Mouse (Mus musculus): ENCODE measurements at regions not wholly inside any gene's neighbourhood (a gene's known extent, or its start where the extent isn't known, plus 50 kb on each side); places are given as distances from the start of the nearest gene placed in this dataset.
"Not testable (repeated sequence)": the region's sequence is repeated elsewhere in the genome, so short reads cannot be mapped to it uniquely, and the experiment has no call there.

DNA sequence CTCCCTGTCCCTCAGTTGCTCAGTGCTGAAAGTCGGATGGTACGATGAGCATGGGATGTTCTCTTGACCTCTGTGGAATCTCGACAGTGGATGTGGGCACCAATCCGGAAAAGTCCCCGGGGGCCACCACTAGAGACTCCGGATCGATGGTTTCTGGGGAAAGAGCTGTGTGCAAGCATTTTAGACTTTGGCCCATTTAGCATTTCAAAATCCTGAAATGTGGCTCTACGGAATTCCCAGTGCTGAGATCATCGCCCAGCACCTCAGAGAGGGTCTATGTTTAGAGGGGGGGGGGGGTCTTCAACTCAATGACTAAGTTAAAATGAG is 68.6 kb downstream of the Tomm20 start:
- no peak for DNase-seq (ENCODE audit: low spot score)

DNA sequence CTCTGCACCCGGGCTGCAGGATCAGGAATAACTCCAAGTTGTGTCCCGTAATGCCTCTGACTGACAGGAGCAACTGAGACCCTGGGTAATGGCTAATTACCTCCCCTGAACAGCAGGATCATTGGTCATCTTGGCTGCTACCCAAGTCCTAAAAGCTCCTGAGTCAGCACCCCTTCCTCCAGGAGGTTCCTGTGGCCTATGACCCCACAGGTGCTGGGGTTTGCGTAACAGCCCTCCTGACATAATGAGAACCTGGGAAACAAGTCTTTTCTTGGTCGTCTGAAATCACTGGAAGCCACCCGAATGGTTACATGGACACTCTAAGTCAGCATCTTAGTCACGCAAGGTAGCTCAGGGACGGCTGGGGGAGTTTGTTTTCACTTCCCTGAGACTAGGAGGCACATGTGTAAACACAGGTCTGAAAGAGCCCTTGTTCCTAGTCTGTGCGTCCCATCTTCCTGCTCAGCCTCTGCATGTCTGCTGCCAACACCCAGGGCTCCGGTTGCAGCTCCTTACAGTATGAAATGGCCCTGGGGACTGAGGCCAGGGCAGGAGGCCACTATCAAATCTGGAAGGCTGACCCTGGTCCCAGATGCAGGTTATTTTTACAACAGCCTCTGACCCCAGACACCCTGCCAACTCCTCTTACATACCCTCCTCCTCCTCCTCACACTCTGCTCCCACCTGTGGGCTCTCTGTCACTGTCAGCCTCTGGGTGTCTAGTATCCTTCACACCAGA is 69.2 kb downstream of the Tomm20 start:
- DNase-seq (ENCODE audit: low spot score) = no peak

DNA sequence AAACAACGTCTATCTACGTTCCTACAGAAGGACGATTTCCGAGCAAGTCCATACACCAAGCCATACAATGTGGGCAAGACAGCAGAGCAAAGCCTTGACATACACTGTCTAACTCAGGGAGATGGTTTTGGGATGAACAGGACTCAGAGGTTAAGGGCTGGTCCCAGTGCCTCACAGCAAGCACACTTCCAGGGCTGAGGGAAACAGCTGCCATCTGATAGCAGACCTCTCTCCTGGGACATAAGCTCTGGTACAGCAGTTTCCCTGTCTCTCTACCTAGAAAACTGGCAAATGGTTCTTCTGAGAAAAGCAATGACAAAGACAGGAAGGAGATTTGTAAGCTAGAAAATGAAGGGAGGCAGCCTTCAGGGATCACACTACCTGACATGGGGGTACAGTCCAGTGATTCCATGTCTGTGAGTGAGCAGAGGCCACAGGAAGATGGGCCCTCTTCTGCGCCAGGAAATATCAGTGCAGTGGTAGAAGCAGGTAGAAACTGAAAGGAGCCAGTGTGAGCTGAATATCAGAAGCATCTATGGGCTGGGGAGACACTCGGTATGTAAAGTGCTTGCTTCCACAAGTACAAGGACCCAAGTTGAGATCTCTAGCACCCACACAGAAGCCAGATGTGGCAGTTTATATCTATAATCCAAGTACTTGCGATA is 70.0 kb downstream of the Tomm20 start:
- no peak for DNase-seq (ENCODE audit: low spot score)

DNA sequence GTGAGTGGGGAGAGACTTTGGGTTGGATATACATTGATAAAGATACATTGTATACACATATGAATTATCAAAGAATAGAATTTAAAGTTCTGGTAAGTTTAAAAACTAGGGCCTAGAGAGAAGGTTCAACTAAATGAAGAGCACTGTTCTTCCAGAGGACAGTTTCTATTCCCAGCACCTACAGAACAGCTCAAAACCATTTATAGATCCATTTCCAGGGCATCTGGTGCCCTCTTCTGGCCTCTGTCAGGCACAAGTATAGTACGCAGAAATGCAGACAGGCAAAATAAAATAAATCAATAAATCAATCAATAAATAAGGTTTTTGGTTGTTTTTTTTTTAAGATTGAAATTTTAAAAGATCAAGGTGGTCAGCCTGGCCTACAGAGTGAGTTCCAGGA is 70.8 kb downstream of the Tomm20 start:
- no peak for DNase-seq (ENCODE audit: low spot score)

DNA sequence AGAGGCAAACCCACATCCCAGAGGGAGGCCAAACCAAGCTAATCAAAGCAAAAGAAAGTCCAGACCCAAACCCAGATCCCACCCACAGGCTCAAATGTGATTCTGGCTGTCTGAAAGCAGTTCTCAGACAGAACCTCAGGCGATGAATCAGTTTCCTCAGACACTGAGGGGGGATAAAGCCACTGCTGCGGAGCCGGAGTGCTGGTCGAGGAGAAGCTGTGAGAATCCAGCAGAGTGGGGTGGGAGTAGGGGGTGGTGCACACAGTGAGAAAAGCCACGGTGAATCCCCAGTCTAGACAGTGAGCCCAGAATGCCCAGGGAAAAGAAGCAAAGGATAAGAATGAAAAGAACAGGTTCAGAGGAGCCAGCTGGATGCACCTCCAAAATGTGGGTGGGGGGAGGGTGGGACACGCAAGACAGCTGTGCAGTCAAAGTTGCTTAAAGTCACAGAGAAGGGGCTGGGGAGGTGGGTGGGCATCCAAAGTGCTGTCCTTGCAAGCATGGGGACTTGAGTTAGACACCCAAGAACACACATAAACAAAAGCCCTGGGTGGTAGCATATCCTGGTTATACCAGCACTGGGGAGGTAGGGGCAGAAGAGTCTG is 71.4 kb downstream of the Tomm20 start:
- no peak for DNase-seq (ENCODE audit: low spot score)

DNA sequence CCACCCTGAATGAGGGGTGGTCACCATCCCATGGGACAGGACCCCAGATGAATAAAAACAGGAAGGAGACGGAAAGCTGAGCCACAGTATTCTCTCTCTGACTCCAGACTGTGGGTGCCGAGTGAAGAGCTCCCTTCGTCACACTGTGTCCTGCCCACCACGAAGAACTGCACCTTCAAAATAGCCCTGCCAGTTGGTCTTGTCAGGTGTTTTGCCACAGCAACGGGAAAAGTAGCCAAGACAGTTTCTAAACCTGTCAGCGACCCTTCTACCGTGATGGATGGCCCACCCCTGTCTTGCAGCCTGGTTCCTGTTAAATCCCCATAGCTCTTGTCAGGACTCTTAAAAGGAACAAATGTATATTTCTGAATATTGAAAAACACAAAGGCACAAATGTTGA is 72.3 kb downstream of the Tomm20 start:
- DNase-seq (ENCODE audit: low spot score) = no peak

DNA sequence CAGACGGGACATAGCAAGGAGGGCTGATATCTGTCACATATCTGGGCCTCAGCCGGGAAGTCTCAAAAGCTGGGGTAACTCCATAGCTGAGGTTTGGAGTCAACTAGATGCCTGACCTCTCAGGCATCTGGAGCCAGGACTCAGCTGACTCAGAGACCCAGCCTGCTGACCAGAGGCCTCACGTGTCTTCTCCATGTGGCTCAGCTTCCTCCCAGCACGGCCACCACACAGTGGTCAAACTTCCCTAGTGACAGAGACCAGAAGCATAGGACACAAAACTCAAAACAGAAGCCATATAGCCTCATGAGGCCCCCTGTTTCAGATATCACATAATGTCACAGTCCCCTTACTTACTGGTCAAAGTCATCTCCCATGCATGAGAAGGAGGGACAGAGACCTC is 73.1 kb downstream of the Tomm20 start:
- no peak for DNase-seq (ENCODE audit: low spot score)

DNA sequence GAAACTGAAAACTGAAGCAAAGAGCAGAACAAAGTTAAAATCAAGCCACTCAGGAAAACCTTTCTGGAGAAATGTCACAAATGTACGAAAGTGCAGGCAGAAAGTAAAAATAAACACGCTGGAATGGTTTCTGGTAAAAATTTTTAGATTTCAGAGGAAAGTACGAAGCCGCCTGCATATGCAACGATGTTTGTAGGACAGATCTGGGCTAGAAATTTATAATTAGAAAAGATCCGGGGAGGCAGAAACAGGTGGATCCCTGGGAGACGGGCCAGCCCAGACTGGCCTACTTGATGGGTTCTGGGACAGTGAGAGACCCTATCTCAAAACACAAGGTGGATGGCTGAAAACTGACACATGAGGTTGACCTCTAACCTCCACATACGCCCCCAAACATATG is 73.5 kb downstream of the Tomm20 start:
- DNase-seq (ENCODE audit: low spot score) = no peak

DNA sequence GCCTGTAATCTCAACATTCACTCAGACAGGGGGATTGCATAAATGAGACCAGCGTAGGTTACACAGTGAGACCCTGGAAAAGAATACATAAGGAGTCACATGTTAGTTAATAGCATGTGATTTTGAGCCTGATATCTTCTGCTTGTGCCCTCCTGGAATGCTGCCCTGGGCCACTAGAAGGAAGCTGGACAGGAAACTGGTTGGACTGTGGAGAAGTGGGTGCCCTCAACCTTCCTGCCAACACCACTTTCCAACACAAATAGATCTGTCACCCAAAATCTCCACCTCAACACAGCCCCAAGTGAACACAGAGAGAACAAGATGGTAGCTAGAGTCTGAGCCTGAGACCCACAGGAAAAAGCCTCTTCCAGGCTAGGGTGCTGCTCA is 76.2 kb downstream of the Tomm20 start:
- DNase-seq (ENCODE audit: low spot score) = no peak

DNA sequence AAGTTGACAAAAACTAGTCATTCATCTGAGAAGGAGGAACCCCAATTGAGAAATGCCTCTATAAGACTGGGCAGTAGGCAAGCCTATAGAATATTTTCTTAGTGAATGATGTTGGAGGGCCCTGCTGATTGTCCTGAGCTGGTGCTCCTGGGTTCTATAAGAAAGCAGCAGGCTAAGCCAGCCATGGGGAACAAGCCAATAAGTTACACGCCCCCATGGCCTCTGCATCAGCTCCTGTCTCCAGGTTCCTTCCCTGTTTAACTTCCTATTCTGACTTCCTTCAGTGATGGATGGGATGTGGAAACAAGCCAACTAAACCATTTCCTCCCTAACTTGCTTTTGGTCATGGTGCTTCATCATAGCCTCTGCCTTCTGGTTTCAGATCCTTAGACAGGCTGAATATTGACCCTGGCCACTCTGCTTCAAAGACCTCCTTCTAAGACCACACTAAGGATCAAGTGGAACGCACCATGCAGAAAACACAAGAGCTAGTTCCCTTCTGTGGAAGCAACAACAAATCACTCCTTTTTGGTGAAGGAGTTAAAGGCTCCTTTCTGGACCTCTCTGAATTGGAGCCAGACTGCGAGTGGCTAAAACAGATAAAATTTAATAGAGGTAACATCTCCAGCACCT is 76.7 kb downstream of the Tomm20 start:
- no peak for DNase-seq (ENCODE audit: low spot score)

DNA sequence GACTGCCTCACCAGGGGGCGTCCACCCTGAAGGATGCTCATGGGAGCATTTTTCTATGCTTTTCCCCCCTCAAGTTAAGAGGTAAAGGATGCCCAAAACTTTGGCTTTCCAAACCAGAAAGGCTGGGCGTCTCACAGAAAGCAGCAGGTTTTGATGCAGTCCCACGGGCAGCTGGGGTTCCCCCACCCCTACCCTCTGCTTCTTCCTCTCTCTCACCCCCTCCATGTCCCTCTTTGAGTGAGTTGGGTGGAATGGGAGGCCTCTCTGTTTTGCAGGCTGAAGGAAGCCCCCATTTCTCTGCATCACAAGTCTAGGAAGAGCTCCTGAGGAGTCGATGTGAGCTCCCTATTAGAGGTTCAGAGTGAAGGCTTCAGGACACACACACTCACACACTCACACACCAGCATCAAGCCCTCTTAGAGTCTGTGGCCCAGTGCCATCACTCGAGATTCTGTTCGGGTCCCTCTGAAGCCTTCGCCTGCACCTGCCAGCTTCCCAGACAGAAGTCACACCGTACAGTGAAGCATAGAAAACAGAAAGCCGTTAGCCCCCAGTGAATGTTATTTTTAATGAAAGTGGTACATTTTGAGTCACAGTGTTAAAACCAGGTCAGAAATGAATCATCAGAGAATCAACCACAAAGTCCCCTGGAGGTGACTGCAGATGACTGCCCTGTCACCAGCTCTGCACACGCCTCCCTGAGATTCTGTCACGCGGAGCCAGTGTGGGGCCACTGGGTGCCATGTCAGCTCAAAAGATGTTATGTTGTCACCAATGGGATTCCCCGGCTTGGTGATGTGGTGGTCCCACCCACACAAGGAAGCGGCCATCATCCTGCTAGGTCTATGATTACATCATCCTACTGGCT is 78.3 kb downstream of the Tomm20 start:
- no peak for DNase-seq (ENCODE audit: low spot score)

DNA sequence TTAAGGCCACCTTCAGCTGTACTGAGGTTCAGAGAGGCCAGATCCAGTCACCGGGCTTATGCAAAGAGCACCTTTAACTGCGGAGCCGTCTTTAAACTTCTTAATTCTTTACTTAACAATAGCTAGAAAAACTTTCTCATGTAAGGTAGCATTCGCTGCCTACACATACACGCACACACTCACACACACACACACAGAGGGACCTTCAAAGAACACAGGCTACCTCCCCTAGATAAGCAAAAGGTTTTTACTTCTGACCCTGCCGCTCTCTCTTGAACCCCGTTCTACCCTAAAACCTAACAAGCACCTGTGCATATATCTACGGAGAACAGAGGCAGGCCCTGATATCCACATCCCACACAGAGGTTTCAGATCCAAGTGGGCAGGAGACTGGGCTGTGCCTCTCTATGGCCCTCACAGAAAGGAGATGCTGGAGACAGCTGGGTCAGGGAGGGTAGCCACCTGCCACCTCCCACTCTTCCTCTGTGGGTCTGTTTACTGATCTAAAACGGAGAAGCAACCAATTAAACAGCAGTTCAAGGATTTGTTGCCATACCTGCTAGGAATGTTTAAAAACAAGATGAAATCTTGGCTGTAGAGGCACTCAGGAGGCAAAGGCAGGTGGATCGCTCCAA is 81.2 kb downstream of the Tomm20 start:
- DNase-seq (ENCODE audit: low spot score) = no peak

DNA sequence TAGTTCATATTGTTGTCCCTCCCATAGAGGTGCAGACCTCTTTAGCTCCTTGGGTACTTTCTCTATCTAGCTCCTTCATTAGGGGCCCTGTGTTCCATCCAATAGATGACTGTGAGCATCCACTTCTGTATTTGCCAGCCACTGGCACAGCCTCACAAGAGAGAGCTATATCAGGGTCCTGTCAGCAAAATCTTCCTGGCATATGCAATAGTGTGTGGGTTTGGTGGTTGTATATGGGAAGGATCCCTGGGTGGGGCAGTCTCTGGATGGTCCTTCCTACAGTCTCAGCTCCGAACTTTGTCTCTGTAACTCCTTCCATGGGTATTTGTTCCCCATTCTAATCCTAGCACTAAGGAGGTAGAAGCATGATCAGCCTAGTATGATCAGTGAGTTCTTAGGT is 82.0 kb downstream of the Tomm20 start:
- not testable (repeated sequence) for DNase-seq (ENCODE audit: low spot score)

DNA sequence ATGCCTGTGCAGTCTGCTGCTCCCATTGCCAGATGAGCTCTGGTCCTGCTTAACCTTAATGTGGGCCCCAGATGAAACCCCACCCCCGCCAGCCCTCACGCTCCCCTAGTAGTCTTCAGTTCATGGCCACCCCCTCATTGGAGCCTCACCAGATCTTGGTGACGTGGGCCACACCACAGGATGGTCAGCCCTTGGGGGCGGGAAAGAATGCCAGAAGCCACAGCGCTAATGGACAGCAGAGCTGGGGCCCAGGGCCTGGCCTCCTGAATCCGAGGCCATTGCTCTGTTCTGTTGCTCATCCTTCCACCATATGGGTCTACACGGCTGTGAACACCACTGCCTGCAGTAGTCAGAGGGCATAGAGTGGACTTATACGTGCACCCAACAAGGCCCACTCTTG is 83.9 kb downstream of the Tomm20 start:
- DNase-seq (ENCODE audit: low spot score) = no peak

DNA sequence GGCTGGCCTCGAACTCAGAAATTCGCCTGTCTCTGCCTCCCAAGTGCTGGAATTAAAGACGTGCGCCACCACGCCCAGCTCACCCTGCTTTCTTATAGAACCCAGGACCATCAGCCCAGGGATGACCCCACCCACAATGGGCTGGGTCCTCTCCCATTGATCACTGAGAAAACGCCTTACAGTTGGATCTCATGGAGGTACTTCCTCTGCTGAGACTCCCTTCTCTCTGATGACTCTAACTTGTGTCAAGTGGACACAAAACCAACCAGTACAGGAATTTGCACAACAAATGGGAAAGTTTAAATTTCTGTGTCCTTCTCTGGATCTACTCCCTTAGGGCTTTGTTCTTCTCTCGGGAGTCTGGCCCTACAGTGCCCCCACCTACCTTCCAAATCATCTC is 85.0 kb downstream of the Tomm20 start:
- DNase-seq (ENCODE audit: low spot score) = no peak

DNA sequence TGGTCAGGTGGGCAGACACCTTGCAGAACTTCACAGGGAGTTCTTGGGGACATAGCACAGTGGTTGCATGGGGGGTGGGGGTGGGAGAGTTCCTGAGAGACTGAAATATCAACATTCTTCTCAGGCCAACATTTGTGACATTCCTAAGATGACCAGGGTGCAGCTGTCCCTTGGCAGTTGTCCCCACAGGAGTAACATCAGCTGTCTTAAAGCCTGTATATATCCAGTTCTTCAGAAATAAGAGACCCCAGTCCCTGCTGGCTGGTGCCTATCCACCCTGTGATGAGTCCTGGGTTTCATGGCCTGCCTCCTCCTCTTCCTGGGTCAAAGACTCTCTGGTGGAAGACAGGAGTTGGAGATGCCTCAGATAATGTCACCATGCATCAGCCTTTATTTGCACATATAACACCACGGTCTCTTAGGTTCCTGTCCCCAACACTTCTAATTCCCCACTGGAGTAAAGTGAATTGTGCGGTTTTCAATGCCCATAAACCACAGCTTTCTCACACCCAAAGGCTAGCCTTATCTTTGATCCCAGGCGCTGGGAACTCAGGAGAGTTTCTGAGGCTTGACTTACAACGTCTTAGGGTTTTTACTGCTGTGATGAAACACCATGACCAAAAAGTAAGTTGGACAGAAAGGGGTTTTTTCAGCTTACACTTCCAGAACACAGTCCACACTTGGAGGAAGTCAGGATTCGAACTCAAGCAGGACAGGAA is 85.8 kb downstream of the Tomm20 start:
- DNase-seq (ENCODE audit: low spot score) = no peak

DNA sequence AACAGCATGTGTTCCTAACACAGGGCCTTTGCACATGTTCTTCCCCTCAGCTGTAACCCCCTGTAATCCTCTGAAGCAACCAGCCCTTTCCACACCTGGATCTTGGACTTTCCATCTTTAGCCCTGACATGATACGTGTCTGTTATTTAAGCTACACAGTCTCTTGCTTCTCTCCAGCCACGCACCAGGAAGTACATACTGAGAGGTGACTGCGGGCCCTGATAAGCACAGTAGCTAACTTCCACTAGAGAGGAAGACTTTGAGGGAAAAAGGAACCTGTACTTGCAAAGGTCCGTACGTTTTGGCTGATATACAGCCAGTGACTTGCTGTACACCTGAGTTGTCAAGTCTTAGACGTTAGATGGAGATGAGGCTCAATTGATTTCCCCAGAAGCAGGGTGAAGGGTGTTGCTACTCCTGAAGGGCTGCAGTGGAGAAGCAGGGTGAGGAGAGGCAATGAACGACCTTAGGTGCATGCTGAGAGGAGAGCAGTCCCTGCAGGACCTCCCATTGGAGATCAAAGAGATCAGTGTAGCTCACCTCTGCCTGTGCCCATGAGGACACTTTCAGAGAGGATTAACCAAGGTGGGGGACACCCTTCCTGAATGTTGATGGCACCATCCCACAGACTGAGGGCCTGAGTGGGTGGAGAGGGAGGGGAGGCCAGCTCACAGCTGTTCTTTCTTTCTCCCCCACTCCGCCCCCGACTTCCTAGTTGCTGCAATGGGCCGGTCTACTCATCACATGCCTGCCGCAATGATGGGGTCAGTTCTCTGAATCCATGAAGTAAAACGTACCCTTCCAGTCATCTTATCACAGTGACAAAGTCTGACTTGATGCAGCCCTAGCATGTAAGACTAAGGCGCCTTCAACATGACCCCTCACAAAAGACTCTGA is 88.1 kb downstream of the Tomm20 start:
- DNase-seq (ENCODE audit: low spot score) = no peak

DNA sequence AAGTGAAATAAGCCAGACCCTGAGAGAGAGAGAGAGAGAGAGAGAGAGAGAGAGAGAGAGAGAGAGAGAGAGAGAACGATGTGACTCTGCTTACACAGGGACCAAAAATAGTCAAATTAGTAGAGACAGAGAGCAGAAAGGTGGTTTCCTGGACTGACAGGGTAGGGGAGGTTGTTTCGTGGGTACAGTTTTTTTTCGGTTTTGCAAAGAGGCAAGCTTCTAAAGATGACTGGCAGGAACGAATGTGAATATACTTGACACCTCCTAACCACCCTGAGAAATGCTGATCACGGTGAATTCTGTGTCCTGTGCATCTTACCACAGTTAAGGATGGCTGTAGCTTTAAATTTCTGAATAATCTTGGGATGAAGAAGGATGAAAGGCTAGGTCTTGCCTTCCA is 89.7 kb downstream of the Tomm20 start:
- no peak for DNase-seq (ENCODE audit: low spot score)

DNA sequence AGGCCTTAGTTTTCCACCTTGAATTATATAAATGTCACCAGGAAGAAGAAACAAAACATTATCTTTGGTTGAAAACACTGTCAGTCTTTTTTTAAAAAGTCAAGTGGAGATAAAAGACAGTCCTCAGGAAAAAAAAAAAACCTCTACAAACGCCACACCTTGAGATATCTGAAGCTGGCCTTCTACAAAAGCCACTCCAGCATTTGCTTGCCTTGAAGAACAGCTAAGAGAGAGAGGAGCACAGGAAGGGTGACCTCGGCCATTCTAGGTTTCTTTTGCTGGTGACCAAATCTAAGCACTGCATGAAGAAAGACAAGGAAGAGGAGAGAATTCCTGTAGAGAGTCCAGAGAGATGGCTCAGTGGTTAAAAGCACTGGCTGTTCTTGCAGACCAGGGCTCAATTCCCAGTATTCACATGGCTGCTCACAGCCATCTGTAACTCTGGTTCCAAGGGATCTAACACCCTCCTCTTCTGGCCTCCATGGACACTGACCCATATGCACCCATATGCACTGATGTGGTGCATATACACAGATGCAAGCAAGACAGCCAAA is 90.5 kb downstream of the Tomm20 start:
- DNase-seq (ENCODE audit: low spot score) = no peak

All from testis, postnatal 10 days (tissue).